Mouse (Mus musculus): ENCODE results near the gene Tprgl. TPM values are rescaled to one million over a fixed set of nuclear protein-coding genes. Genes with fewer than 3 reads are reported as not detected.

The Tprgl gene
- polyA plus RNA-seq, 1 experiment = 96.8 TPM

- TF ChIP-seq CEBPB (IDR thresholded peaks at IDR 0.05; ENCODE audit: insufficient read depth, poor library complexity, severe bottlenecking) (no peak), REST (IDR thresholded peaks at IDR 0.05; ENCODE audit: insufficient read depth, insufficient read length) (no peak), TCF12 (IDR thresholded peaks at IDR 0.05; ENCODE audit: insufficient read depth, poor library complexity, severe bottlenecking) (no peak), SRF (IDR thresholded peaks at IDR 0.05; ENCODE audit: control insufficient read depth, insufficient read length, low read depth) (no peak), MAX (IDR thresholded peaks at IDR 0.05; ENCODE audit: low read depth) (no peak), E2F4 (IDR thresholded peaks at IDR 0.05; ENCODE audit: insufficient read depth) (no peak), MYOG (IDR thresholded peaks at IDR 0.05; ENCODE audit: control insufficient read depth in 1 of 3, insufficient read depth in 1 of 3, insufficient read length in 2 of 3, low read depth in 2 of 3) (no peak), POLR2A (IDR thresholded peaks at IDR 0.05; ENCODE audit: insufficient read length, low read depth) (no peak)
- no peaks in the 10 kb centered on the region for H3K36me3 ChIP-seq (ENCODE audit: control insufficient read depth, insufficient read depth)
Measured at GRCm38 (mm10) chr4:154127273-154127672, 33.2 kb downstream of the Tprgl start.

GRCm38 (mm10) chr4:154125202-154125601 is 35.3 kb downstream of the Tprgl start:
- Histone ChIP-seq H3K36me3 (ENCODE audit: control insufficient read depth, insufficient read depth) (no peaks in the 10 kb centered on the region), H3K4me2 (ENCODE audit: low read depth) (no peak overlapping the region), H3K79me2 (ENCODE audit: control insufficient read depth, insufficient read depth) (no peaks in the 10 kb centered on the region), H3K4me3 (no peak overlapping the region), H3K27me3 (ENCODE audit: control insufficient read depth, insufficient read depth, insufficient read length) (peaks cover 25% of the 10 kb centered on the region), H3ac (ENCODE audit: control insufficient read depth, insufficient read length) (no peak overlapping the region)
- TF ChIP-seq POLR2A (IDR thresholded peaks at IDR 0.05; ENCODE audit: insufficient read length, low read depth) (no peak), POLR2AphosphoS2 (IDR thresholded peaks at IDR 0.05; ENCODE audit: insufficient read length, low read depth) (no peak), USF1 (IDR thresholded peaks at IDR 0.05; ENCODE audit: low read depth) (no peak), TCF12 (IDR thresholded peaks at IDR 0.05; ENCODE audit: insufficient read depth, poor library complexity, severe bottlenecking) (no peak), CEBPB (IDR thresholded peaks at IDR 0.05; ENCODE audit: insufficient read depth, poor library complexity, severe bottlenecking) (no peak), SRF (IDR thresholded peaks at IDR 0.05; ENCODE audit: control insufficient read depth, insufficient read length, low read depth) (no peak), MAX (IDR thresholded peaks at IDR 0.05; ENCODE audit: low read depth) (no peak), REST (IDR thresholded peaks at IDR 0.05; ENCODE audit: insufficient read depth, insufficient read length) (no peak), MYOG (IDR thresholded peaks at IDR 0.05; ENCODE audit: control insufficient read depth in 1 of 3, insufficient read depth in 1 of 3, insufficient read length in 2 of 3, low read depth in 2 of 3) (no peak), E2F4 (IDR thresholded peaks at IDR 0.05; ENCODE audit: insufficient read depth) (no peak), MYOD1 (IDR thresholded peaks at IDR 0.05; ENCODE audit: control insufficient read depth in 1 of 3, insufficient read length in 2 of 3, low read depth in 2 of 3) (no peak), TCF3 (IDR thresholded peaks at IDR 0.05; ENCODE audit: insufficient read length, low read depth) (no peak)

More at GRCm38 (mm10) chr4:154127273-154127672, 33.2 kb downstream of the Tprgl start:
- Histone ChIP-seq H3K27me3 (ENCODE audit: control insufficient read depth, insufficient read depth, insufficient read length) (peaks cover 20% of the 10 kb centered on the region), H3K4me3 (no peak overlapping the region), H3K4me2 (ENCODE audit: low read depth) (no peak overlapping the region), H3ac (ENCODE audit: control insufficient read depth, insufficient read length) (no peak overlapping the region), H3K79me2 (ENCODE audit: control insufficient read depth, insufficient read depth) (no peaks in the 10 kb centered on the region)

GRCm38 (mm10) chr4:154123553-154123952 is 36.9 kb downstream of the Tprgl start:
- no peak overlapping the region for H3ac ChIP-seq (ENCODE audit: control insufficient read depth, insufficient read length)
- no peaks in the 10 kb centered on the region for H3K36me3 ChIP-seq (ENCODE audit: control insufficient read depth, insufficient read depth)
- H3K27me3 ChIP-seq (ENCODE audit: control insufficient read depth, insufficient read depth, insufficient read length) = peaks cover 21% of the 10 kb centered on the region
- no peak for TF ChIP-seq MYOG (IDR thresholded peaks at IDR 0.05; ENCODE audit: control insufficient read depth in 1 of 3, insufficient read depth in 1 of 3, insufficient read length in 2 of 3, low read depth in 2 of 3)
- TF ChIP-seq POLR2AphosphoS2 (IDR thresholded peaks at IDR 0.05; ENCODE audit: insufficient read length, low read depth) = no peak
- no peak for TF ChIP-seq CEBPB (IDR thresholded peaks at IDR 0.05; ENCODE audit: insufficient read depth, poor library complexity, severe bottlenecking)
- TF ChIP-seq USF1 (IDR thresholded peaks at IDR 0.05; ENCODE audit: low read depth) = no peak
- TF ChIP-seq E2F4 (IDR thresholded peaks at IDR 0.05; ENCODE audit: insufficient read depth) = no peak
- TF ChIP-seq TCF3 (IDR thresholded peaks at IDR 0.05; ENCODE audit: insufficient read length, low read depth) = no peak
- no peak for TF ChIP-seq REST (IDR thresholded peaks at IDR 0.05; ENCODE audit: insufficient read depth, insufficient read length)
- no peak overlapping the region for H3K4me3 ChIP-seq
- no peak overlapping the region for H3K4me2 ChIP-seq (ENCODE audit: low read depth)
- H3K79me2 ChIP-seq (ENCODE audit: control insufficient read depth, insufficient read depth) = no peaks in the 10 kb centered on the region

- peaks cover 25% of the 10 kb centered on the region for H3K27me3 ChIP-seq (ENCODE audit: control insufficient read depth, insufficient read depth, insufficient read length)
- no peak overlapping the region for H3ac ChIP-seq (ENCODE audit: control insufficient read depth, insufficient read length)
- no peak overlapping the region for H3K4me2 ChIP-seq (ENCODE audit: low read depth)
- no peak overlapping the region for H3K4me3 ChIP-seq
- no peaks in the 10 kb centered on the region for H3K79me2 ChIP-seq (ENCODE audit: control insufficient read depth, insufficient read depth)
- TF ChIP-seq POLR2A (IDR thresholded peaks at IDR 0.05; ENCODE audit: insufficient read length, low read depth) (no peak), E2F4 (IDR thresholded peaks at IDR 0.05; ENCODE audit: insufficient read depth) (no peak), TCF3 (IDR thresholded peaks at IDR 0.05; ENCODE audit: insufficient read length, low read depth) (no peak), TCF12 (IDR thresholded peaks at IDR 0.05; ENCODE audit: insufficient read depth, poor library complexity, severe bottlenecking) (no peak), POLR2AphosphoS2 (IDR thresholded peaks at IDR 0.05; ENCODE audit: insufficient read length, low read depth) (no peak), USF1 (IDR thresholded peaks at IDR 0.05; ENCODE audit: low read depth) (no peak), MYOD1 (IDR thresholded peaks at IDR 0.05; ENCODE audit: control insufficient read depth in 1 of 3, insufficient read length in 2 of 3, low read depth in 2 of 3) (no peak), REST (IDR thresholded peaks at IDR 0.05; ENCODE audit: insufficient read depth, insufficient read length) (no peak), MAX (IDR thresholded peaks at IDR 0.05; ENCODE audit: low read depth) (no peak), SRF (IDR thresholded peaks at IDR 0.05; ENCODE audit: control insufficient read depth, insufficient read length, low read depth) (no peak), CEBPB (IDR thresholded peaks at IDR 0.05; ENCODE audit: insufficient read depth, poor library complexity, severe bottlenecking) (no peak), MYOG (IDR thresholded peaks at IDR 0.05; ENCODE audit: control insufficient read depth in 1 of 3, insufficient read depth in 1 of 3, insufficient read length in 2 of 3, low read depth in 2 of 3) (no peak)
- no peaks in the 10 kb centered on the region for H3K36me3 ChIP-seq (ENCODE audit: control insufficient read depth, insufficient read depth)
Measured at GRCm38 (mm10) chr4:154122374-154122773, 38.1 kb downstream of the Tprgl start.

- Histone ChIP-seq H3K79me2 (ENCODE audit: control insufficient read depth, insufficient read depth) (no peaks in the 10 kb centered on the region), H3ac (ENCODE audit: control insufficient read depth, insufficient read length) (no peak overlapping the region), H3K4me3 (no peak overlapping the region), H3K27me3 (ENCODE audit: control insufficient read depth, insufficient read depth, insufficient read length) (peaks cover 20% of the 10 kb centered on the region), H3K4me2 (ENCODE audit: low read depth) (no peak overlapping the region), H3K36me3 (ENCODE audit: control insufficient read depth, insufficient read depth) (no peaks in the 10 kb centered on the region)
- TF ChIP-seq POLR2AphosphoS2 (IDR thresholded peaks at IDR 0.05; ENCODE audit: insufficient read length, low read depth) = no peak
- no peak for TF ChIP-seq POLR2A (IDR thresholded peaks at IDR 0.05; ENCODE audit: insufficient read length, low read depth)
- TF ChIP-seq MYOD1 (IDR thresholded peaks at IDR 0.05; ENCODE audit: control insufficient read depth in 1 of 3, insufficient read length in 2 of 3, low read depth in 2 of 3) = no peak
- TF ChIP-seq MYOG (IDR thresholded peaks at IDR 0.05; ENCODE audit: control insufficient read depth in 1 of 3, insufficient read depth in 1 of 3, insufficient read length in 2 of 3, low read depth in 2 of 3) = no peak
- no peak for TF ChIP-seq TCF12 (IDR thresholded peaks at IDR 0.05; ENCODE audit: insufficient read depth, poor library complexity, severe bottlenecking)
- TF ChIP-seq MAX (IDR thresholded peaks at IDR 0.05; ENCODE audit: low read depth) = no peak
- no peak for TF ChIP-seq USF1 (IDR thresholded peaks at IDR 0.05; ENCODE audit: low read depth)
- TF ChIP-seq SRF (IDR thresholded peaks at IDR 0.05; ENCODE audit: control insufficient read depth, insufficient read length, low read depth) = no peak
- TF ChIP-seq CEBPB (IDR thresholded peaks at IDR 0.05; ENCODE audit: insufficient read depth, poor library complexity, severe bottlenecking) = no peak
- no peak for TF ChIP-seq E2F4 (IDR thresholded peaks at IDR 0.05; ENCODE audit: insufficient read depth)
- TF ChIP-seq TCF3 (IDR thresholded peaks at IDR 0.05; ENCODE audit: insufficient read length, low read depth) = no peak
- no peak for TF ChIP-seq REST (IDR thresholded peaks at IDR 0.05; ENCODE audit: insufficient read depth, insufficient read length)
Measured at GRCm38 (mm10) chr4:154121800-154122199, 38.7 kb downstream of the Tprgl start.
